Mouse (Mus musculus) right cerebral cortex, postnatal 36 days (tissue): ENCODE measurements around the gene Anxa10.

Experiments used
- DNase-seq, 2 experiments: peaks; one replicate each; pipeline ENCODE4 v3.0.0; 2022; ENCODE audit warnings: low spot score in 2 of 2, mixed read lengths in 1 of 2

The Anxa10 gene

GRCm38 (mm10) chr8:62123098-62123497, at the start of gene Anxa10:
Anxa10 (minus strand) TSS chr8:62123150.
- DNase-seq = no peak

- DNase-seq = no peak
Observed at GRCm38 (mm10) chr8:62132662-62133366, 9.9 kb upstream of the Anxa10 start.

- no peak for DNase-seq
Observed at GRCm38 (mm10) chr8:62097213-62097612, 25.7 kb downstream of the Anxa10 start.

- no peak for DNase-seq
Observed at GRCm38 (mm10) chr8:62081804-62082203, 41.1 kb downstream of the Anxa10 start.

- no peak for DNase-seq
Observed at GRCm38 (mm10) chr8:62080195-62080802, 42.7 kb downstream of the Anxa10 start.

GRCm38 (mm10) chr8:62068305-62068704, 54.6 kb downstream of the Anxa10 start:
- DNase-seq = no peak

GRCm38 (mm10) chr8:62060357-62060756, 62.6 kb downstream of the Anxa10 start:
- no peak for DNase-seq

GRCm38 (mm10) chr8:62046809-62047208, 76.1 kb downstream of the Anxa10 start:
- DNase-seq = no peak

- DNase-seq = no peak
Observed at GRCm38 (mm10) chr8:62034351-62034750, 88.6 kb downstream of the Anxa10 start.

- DNase-seq = no peak
Observed at GRCm38 (mm10) chr8:62014582-62014981, 108.4 kb downstream of the Anxa10 start.

GRCm38 (mm10) chr8:62014166-62014565, 108.8 kb downstream of the Anxa10 start:
- no peak for DNase-seq
